Mouse (Mus musculus) spleen, postnatal 36 days (tissue): ENCODE data around the gene Bmf.

ENCODE experiments used
- DNase-seq, 2 experiments: peaks; one replicate each; pipeline ENCODE4 v3.0.0; 2022; ENCODE audit warnings: low spot score in 2 of 2, mixed read lengths in 1 of 2

Gene Bmf

GRCm38 (mm10) chr2:118512418-118513377 is 36.8 kb downstream of the Bmf start:
- DNase-seq: peak in 1 of 2 experiments; percentile 40

GRCm38 (mm10) chr2:118511779-118512417 is 37.6 kb downstream of the Bmf start:
- no peak for DNase-seq

GRCm38 (mm10) chr2:118510447-118511310 is 38.8 kb downstream of the Bmf start:
- DNase-seq: no peak

DNA sequence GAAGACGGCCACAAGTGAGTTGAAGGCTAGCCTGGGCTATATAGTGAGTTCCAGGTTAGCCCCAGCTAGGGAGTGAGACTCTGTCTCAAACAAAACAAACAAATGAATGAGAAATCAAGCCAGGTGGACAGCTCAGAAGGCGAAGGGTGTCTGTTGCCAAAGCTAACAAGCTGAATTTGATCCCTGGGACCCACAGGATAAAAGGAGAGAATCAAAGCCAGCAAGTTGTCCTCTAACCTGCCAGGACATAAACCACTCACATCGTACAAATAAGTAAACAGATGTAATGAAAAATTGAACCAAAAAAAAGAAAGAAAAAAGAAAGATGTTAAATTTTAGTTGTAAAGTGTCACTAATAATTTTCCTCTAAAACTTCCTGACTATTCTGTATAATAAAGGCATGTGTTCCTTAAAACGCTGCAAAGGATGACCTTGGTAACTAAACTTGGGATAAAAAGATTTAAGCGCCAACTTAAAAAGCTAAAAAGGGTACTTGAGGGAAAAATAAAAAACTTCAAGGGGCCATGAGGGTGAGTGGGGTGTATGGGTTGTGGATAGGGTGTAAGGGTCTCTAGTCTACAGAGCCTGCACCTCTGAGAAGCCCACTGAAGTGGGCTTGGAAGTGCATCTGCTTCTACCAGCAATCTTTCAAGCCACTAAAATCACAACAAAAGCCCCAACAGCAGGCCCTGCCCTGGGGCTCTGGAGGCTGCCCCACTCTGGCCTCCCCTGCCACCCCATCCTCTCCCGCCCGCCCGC is 39.6 kb downstream of the Bmf start:
- DNase-seq: no peak

- DNase-seq: no peak
Observed at GRCm38 (mm10) chr2:118507126-118507525, 42.4 kb downstream of the Bmf start.

- DNase-seq: no peak
Observed at GRCm38 (mm10) chr2:118500191-118500590, 49.3 kb downstream of the Bmf start.

- peak; percentile 52 to 56 for DNase-seq
Observed at GRCm38 (mm10) chr2:118499135-118499961, 50.1 kb downstream of the Bmf start.

DNA sequence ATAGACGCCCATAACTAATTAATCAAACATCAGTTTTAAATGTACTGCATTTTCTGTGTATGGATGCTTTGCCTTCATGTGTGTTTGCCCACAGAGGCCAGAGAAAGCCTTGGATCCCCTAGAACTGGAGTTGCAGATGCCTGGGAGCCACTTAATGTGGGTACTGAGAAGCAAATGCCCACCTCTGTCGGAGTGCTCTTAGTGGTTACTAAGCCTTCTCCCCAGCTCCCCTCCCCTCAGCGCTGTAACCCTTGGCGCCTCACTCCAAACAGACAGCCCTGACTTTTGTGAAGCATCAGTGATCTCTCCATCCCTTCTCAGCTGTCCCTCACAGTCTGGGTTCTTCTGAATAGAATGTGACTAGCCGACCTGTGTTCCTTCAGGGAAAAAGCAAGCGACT is 51.0 kb downstream of the Bmf start:
- no peak for DNase-seq

- DNase-seq: no peak
Observed at GRCm38 (mm10) chr2:118497890-118498289, 51.6 kb downstream of the Bmf start.

- peak; percentile 47 to 49 for DNase-seq
Observed at GRCm38 (mm10) chr2:118495024-118495423, 54.5 kb downstream of the Bmf start.

- no peak for DNase-seq
Observed at GRCm38 (mm10) chr2:118491741-118492395, 57.6 kb downstream of the Bmf start.

- peak; percentile 80 to 83 for DNase-seq
Observed at GRCm38 (mm10) chr2:118491281-118491731, 58.2 kb downstream of the Bmf start.

DNA sequence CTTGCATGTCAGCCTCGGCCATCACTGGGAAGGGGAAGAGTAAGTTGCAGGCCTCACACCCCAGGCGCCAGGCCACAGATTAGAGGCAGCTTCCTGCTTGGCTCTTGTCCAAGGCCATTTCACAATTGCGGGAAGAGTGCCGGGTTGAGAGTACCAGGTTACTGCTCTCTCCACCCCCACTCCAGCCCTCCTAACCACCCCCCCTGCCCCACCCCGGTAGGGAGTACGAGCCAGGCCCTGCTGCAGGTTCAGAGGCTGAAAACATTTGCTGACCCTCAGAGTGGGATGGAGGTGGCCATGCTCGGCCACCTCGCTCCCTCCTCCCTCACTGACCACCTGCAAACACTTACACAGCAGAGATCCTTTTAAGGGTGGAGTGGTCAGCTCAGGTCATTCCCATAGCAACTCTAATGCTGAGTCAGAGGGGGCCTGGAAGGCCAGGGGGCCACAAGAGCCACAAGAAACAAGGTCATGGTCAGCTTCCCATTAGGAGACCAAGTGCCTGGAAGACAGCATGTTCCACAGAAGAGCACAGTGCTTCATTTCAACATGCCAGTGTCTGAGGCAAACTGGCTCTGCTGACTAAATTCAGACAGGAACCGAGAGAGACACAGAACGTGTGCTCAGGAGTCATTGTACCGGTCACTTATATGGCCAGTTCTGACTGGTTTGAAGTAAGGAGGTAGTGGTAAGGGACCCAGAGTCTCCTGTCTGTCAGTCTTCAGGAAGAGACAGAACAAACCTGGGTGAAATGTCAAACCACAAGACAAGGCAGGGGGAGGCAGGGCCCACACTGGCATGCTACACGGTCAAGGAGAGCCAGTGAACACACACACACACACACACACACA is 59.0 kb downstream of the Bmf start:
- peak; percentile 50 to 69 for DNase-seq

DNA sequence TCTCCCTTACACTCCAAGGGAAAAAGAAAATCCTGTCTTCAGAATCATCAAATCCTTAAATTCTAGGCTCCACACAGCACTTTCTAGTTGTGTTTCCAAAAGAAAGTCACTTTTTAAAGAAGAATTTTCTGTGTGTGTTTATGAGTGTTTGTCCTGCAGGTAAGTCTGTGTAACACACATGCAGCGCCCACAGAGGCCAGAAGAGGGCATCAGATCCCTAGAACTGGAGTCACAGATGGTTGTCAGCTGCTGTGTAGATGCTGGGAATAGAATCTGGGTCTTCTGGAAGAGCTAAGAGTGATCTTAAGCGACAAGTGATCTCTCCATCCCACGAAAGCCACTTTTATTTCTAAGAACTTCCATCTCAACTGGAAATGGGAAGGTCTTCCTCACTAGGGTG is 61.7 kb downstream of the Bmf start:
- peak; percentile 38 to 50 for DNase-seq

DNA sequence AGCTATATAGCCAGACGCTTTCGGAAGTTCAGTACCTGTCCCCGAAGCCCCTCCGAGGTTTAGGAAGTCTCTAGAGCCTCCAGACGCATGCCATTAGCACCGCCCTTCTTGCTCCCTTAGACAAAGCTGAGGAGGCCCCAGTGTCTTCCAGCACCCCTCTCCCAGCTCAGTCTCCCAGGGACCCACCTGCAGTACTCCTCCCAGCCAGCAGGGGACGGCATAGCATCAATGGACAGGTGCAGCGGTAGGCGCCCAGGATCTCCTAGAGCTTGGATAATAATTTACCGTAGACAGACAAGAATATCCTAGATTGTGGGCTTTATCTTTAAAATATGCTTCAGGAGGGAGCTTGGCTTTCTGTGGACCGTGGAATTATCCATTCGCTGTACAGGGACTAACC is 62.6 kb downstream of the Bmf start:
- DNase-seq: peak; percentile 68 to 69

- no peak for DNase-seq
Observed at GRCm38 (mm10) chr2:118485415-118485814, 64.1 kb downstream of the Bmf start.

DNA sequence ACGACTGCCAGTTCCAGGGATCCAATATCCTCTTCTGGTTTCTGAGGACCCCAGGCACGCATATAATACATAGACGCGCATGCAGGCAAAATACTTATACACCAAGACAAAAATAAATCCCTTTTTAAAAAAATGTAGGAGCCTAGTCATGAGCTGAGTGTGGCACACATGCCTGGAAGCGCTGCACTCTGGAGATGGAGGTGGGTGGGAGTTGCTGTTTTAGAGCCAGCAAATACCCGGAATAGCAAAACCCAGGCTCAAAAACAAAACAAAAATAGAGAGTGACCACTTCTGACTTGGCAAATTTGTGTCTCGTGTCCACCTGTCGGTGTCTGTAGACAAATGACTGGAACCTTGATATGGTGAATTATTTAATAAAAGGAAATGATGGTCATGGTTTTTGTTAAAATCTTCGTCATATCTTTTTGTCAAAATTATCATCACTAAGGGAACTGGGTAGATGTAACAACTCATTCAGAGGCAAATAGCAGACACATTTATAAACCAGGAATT is 65.0 kb downstream of the Bmf start:
- DNase-seq: no peak

GRCm38 (mm10) chr2:118483032-118483431 is 66.5 kb downstream of the Bmf start:
- DNase-seq: no peak
